Mouse (Mus musculus): ENCODE data around the gene Ccdc180. TPM values are rescaled to one million over a fixed set of nuclear protein-coding genes. Genes with fewer than 3 reads are reported as not detected.
A peak's percentile ranks its signal among the peaks of the same experiment; 100 is the strongest.

The Ccdc180 gene
- polyA plus RNA-seq, 1 experiment from 2014 or later: 0.03 TPM

- Histone ChIP-seq H3K4me3 (no peak overlapping the region), H3K9me3 (no peaks in the 10 kb centered on the region), H3K27me3 (no peaks in the 10 kb centered on the region), H3K4me2 (no peak overlapping the region), H3K4me1 (no peaks in the 10 kb centered on the region), H3K36me3 (no peaks in the 10 kb centered on the region), H3K9ac (no peak overlapping the region), H3K27ac (no peak overlapping the region)
- ATAC-seq (ENCODE audit: insufficient number of reproducible peaks, low FRiP score, low TSS enrichment, low read depth): no peak
- 93% methylated on average over 4 of the region's 4 CpGs for WGBS
Observed at GRCm38 (mm10) chr4:45956706-45957105, 66.6 kb downstream of the Ccdc180 start.

- ATAC-seq (ENCODE audit: insufficient number of reproducible peaks, low FRiP score, low TSS enrichment, low read depth): no peak
- Histone ChIP-seq H3K4me3 (no peak within 1 kb of the TSS), H3K4me2 (peak within 1 kb of the TSS; percentile 25), H3K27ac (no peak within 1 kb of the TSS), H3K9ac (no peak within 1 kb of the TSS), H3K4me1 (peaks cover 4% of the 10 kb centered on the region), H3K27me3 (no peaks in the 10 kb centered on the region), H3K36me3 (no peaks in the 10 kb centered on the region), H3K9me3 (no peaks in the 10 kb centered on the region)
- 70% methylated on average over 10 of the region's 10 CpGs for WGBS
Observed at GRCm38 (mm10) chr4:45964771-45965439, 74.8 kb downstream of the Ccdc180 start, which contains the start of gene Tdrd7. TSS of gene Tdrd7 (plus strand) at chr4:45965334.

- ATAC-seq (ENCODE audit: insufficient number of reproducible peaks, low FRiP score, low TSS enrichment, low read depth): no peak
- Histone ChIP-seq H3K9me3 (no peaks in the 10 kb centered on the region), H3K27ac (no peak overlapping the region), H3K36me3 (no peaks in the 10 kb centered on the region), H3K9ac (no peak overlapping the region), H3K4me3 (no peak overlapping the region), H3K4me2 (peak overlapping the region; percentile 25), H3K4me1 (peaks cover 4% of the 10 kb centered on the region), H3K27me3 (no peaks in the 10 kb centered on the region)
- WGBS: 12% methylated on average over 13 of the region's 13 CpGs
Observed at GRCm38 (mm10) chr4:45965737-45966447, 75.8 kb downstream of the Ccdc180 start.

GRCm38 (mm10) chr4:45966716-45967115, 76.6 kb downstream of the Ccdc180 start:
- H3K27me3 ChIP-seq: no peaks in the 10 kb centered on the region

GRCm38 (mm10) chr4:45967479-45968341, 77.6 kb downstream of the Ccdc180 start:
- Histone ChIP-seq H3K4me1 (peaks cover 5% of the 10 kb centered on the region), H3K27ac (no peak overlapping the region), H3K4me3 (no peak overlapping the region), H3K4me2 (no peak overlapping the region), H3K36me3 (no peaks in the 10 kb centered on the region), H3K9me3 (no peaks in the 10 kb centered on the region), H3K9ac (no peak overlapping the region), H3K27me3 (no peaks in the 10 kb centered on the region)
- no peak for ATAC-seq (ENCODE audit: insufficient number of reproducible peaks, low FRiP score, low TSS enrichment, low read depth)
- 61% methylated on average over 9 of the region's 9 CpGs for WGBS

More at GRCm38 (mm10) chr4:45966716-45967115, 76.6 kb downstream of the Ccdc180 start:
- Histone ChIP-seq H3K4me3 (no peak overlapping the region), H3K4me2 (no peak overlapping the region), H3K27ac (no peak overlapping the region; the same call in 1 of the 2 replicates), H3K36me3 (no peaks in the 10 kb centered on the region), H3K9me3 (no peaks in the 10 kb centered on the region), H3K4me1 (peaks cover 4% of the 10 kb centered on the region), H3K9ac (no peak overlapping the region)
- 32% methylated on average over 6 of the region's 6 CpGs for WGBS
- no peak for ATAC-seq (ENCODE audit: insufficient number of reproducible peaks, low FRiP score, low TSS enrichment, low read depth)

- Histone ChIP-seq H3K9ac (no peak overlapping the region), H3K27me3 (no peaks in the 10 kb centered on the region), H3K27ac (no peak overlapping the region), H3K9me3 (no peaks in the 10 kb centered on the region), H3K36me3 (no peaks in the 10 kb centered on the region), H3K4me1 (peaks cover 10% of the 10 kb centered on the region), H3K4me3 (no peak overlapping the region), H3K4me2 (no peak overlapping the region)
- ATAC-seq (ENCODE audit: insufficient number of reproducible peaks, low FRiP score, low TSS enrichment, low read depth): no peak
- 60% methylated on average over 2 of the region's 2 CpGs for WGBS
Observed at GRCm38 (mm10) chr4:45969051-45969450, 78.9 kb downstream of the Ccdc180 start.

GRCm38 (mm10) chr4:45970048-45970560, 80.0 kb downstream of the Ccdc180 start:
- Histone ChIP-seq H3K4me3 (no peak overlapping the region), H3K27ac (no peak overlapping the region), H3K36me3 (no peaks in the 10 kb centered on the region), H3K4me1 (peaks cover 10% of the 10 kb centered on the region), H3K9ac (no peak overlapping the region), H3K4me2 (no peak overlapping the region), H3K9me3 (no peaks in the 10 kb centered on the region), H3K27me3 (peaks cover 6% of the 10 kb centered on the region; the same call in 1 of the 2 replicates)
- 70% methylated on average over 7 of the region's 7 CpGs for WGBS
- ATAC-seq (ENCODE audit: insufficient number of reproducible peaks, low FRiP score, low TSS enrichment, low read depth): no peak

GRCm38 (mm10) chr4:45971806-45972447, 81.8 kb downstream of the Ccdc180 start:
- peaks cover 7% of the 10 kb centered on the region for H3K4me1 ChIP-seq
- H3K4me2 ChIP-seq: peak overlapping the region; percentile 92
- peak overlapping the region; percentile 59; the same call in 1 of the 2 replicates for H3K27ac ChIP-seq
- peak; percentile 99 for ATAC-seq (ENCODE audit: insufficient number of reproducible peaks, low FRiP score, low TSS enrichment, low read depth)
- 2% methylated on average over 51 of the region's 51 CpGs for WGBS
- peak overlapping the region; percentile 92 for H3K4me3 ChIP-seq
- H3K9ac ChIP-seq: peak overlapping the region; percentile 75
- H3K27me3 ChIP-seq: peaks cover 6% of the 10 kb centered on the region; the same call in 1 of the 2 replicates
- no peaks in the 10 kb centered on the region for H3K36me3 ChIP-seq
- no peaks in the 10 kb centered on the region for H3K9me3 ChIP-seq

GRCm38 (mm10) chr4:45972448-45972854, 82.3 kb downstream of the Ccdc180 start:
- WGBS: 0% methylated on average over 53 of the region's 53 CpGs

GRCm38 (mm10) chr4:45972951-45973350, 82.8 kb downstream of the Ccdc180 start:
- Histone ChIP-seq H3K27ac (no peak overlapping the region), H3K27me3 (peaks cover 6% of the 10 kb centered on the region; the same call in 1 of the 2 replicates), H3K4me1 (peaks cover 7% of the 10 kb centered on the region), H3K4me2 (peak overlapping the region; percentile 92), H3K4me3 (peak overlapping the region; percentile 92), H3K9me3 (no peaks in the 10 kb centered on the region), H3K36me3 (no peaks in the 10 kb centered on the region), H3K9ac (peak overlapping the region; percentile 75)
- WGBS: 29% methylated on average over 9 of the region's 9 CpGs
- no peak for ATAC-seq (ENCODE audit: insufficient number of reproducible peaks, low FRiP score, low TSS enrichment, low read depth)

More at GRCm38 (mm10) chr4:45972448-45972854, 82.3 kb downstream of the Ccdc180 start:
- peak overlapping the region; percentile 59; the same call in 1 of the 2 replicates for H3K27ac ChIP-seq
- H3K4me2 ChIP-seq: peak overlapping the region; percentile 92
- H3K4me3 ChIP-seq: peak overlapping the region; percentile 92
- no peaks in the 10 kb centered on the region for H3K9me3 ChIP-seq
- H3K9ac ChIP-seq: peak overlapping the region; percentile 75
- H3K27me3 ChIP-seq: peaks cover 6% of the 10 kb centered on the region; the same call in 1 of the 2 replicates
- ATAC-seq (ENCODE audit: insufficient number of reproducible peaks, low FRiP score, low TSS enrichment, low read depth): peak; percentile 75
- no peaks in the 10 kb centered on the region for H3K36me3 ChIP-seq
- peaks cover 7% of the 10 kb centered on the region for H3K4me1 ChIP-seq
